In the genomic region with DNA sequence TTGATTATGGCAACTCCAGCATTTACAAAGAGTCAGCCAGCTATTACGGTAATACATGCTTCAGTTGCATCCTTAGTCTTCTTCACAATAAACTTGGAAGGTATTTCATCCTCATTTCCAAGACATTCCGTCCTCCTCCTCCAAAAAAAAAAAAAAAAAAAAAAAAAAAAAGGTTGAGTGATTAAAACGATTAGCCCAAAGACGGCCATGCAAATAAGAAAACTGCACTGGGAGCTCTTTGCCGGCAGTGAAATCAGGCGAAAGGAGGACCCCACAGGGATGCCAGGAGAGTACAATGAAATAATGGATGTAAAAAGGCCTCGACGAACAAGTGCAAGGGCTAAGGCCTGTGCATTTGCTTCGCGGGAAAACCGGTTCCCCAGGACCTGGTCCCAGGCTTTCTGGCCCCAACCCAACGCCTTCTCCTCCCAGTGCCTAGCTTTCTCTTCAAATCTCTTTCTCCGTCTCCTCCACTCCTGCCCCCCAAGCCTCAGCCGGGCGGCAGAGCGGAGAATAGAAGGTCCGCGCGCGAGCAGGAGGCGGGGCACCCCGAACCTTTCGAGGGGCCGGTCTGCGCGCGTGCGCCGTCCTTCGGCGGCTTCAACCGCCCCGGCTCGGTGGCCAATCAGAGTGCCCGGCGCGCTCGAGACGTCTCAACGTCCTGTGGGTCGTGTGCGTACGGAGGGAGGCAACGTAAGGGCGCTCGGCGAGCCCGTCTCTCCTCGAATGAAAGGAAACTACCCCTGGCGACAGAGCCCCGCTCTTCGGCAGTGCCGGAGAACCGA, we compare ENCODE assay signal across 8 mouse cellular contexts. TPM values are rescaled to one million over a fixed set of nuclear protein-coding genes. Genes with fewer than 3 reads are reported as not detected.
A peak's percentile ranks its signal among the peaks of the same experiment; 100 is the strongest.
DNase-seq lines count a peak whose midpoint lies in the region; ATAC-seq and TF ChIP-seq lines count a peak whose summit lies in the region.

A gene (plus strand): TSS at position 680 of the 785 bp plus-strand sequence.

- intact Hi-C loops in left cerebral cortex, adult 2 months (cut with DNase I): no loop called here

- DNase-seq in T-cell, adult 2 months (ENCODE audit: low spot score): peak; percentile 91
- DNase-seq in cerebellum, postnatal 36 days: peak; percentile 84 to 91
- DNase-seq in gastrocnemius, adult 18-20 months (ENCODE audit: low spot score): peak; percentile 85
- peak; percentile 87 to 89 for DNase-seq in left cerebral cortex, adult 2 months (ENCODE audit: extremely low spot score in 1 of 2, low spot score in 2 of 2)
- peak; percentile 86 to 87 for DNase-seq in right cerebral cortex, adult 2 months (ENCODE audit: low spot score in 2 of 2)
- DNase-seq in urinary bladder, postnatal 14 days (ENCODE audit: low spot score): peak; percentile 90

- peak within 1 kb of the TSS; percentile 76 for H3K9ac ChIP-seq in hindbrain, embryonic 16.5 days (ENCODE audit: low read depth, low read length)

- no peaks in the 10 kb centered on the region for H3K9me3 ChIP-seq in hindbrain, embryonic 16.5 days (ENCODE audit: control insufficient read depth, low read length)

- peak within 1 kb of the TSS; percentile 96 for H3K27ac ChIP-seq in hindbrain, embryonic 16.5 days (ENCODE audit: low read depth, low read length)
- peak within 1 kb of the TSS; percentile 87 for H3K27ac ChIP-seq in left cerebral cortex, adult 2 months

- peak; percentile 99 for ATAC-seq in hindbrain, embryonic 16.5 days
- ATAC-seq in megakaryocyte, adult 5-6 weeks (ENCODE audit: poor library complexity, severe bottlenecking): peak; percentile 99

- WGBS in hindbrain, embryonic 16.5 days: 19% methylated on average over 36 of the region's 54 CpGs

- no peaks in the 10 kb centered on the region for H3K4me1 ChIP-seq in hindbrain, embryonic 16.5 days (ENCODE audit: control insufficient read depth, insufficient read depth, low read depth, low read length)

- no peaks in the 10 kb centered on the region for H3K36me3 ChIP-seq in hindbrain, embryonic 16.5 days (ENCODE audit: control insufficient read depth, insufficient read depth, low read length)

- TF ChIP-seq CTCF in left cerebral cortex, adult 2 months (IDR thresholded peaks at IDR 0.05): no peak; the same call in 1 of the 2 replicates

- no peaks in the 10 kb centered on the region for H3K27me3 ChIP-seq in hindbrain, embryonic 16.5 days (replicated peaks; ENCODE audit: control insufficient read depth, insufficient read depth, low read length)

- peak within 1 kb of the TSS; percentile 55 for H3K4me2 ChIP-seq in hindbrain, embryonic 16.5 days (ENCODE audit: low read length)

- peak within 1 kb of the TSS; percentile 63 for H3K4me3 ChIP-seq in hindbrain, embryonic 16.5 days (ENCODE audit: low read length)
- H3K4me3 ChIP-seq in left cerebral cortex, adult 2 months: peak within 1 kb of the TSS; percentile 71

RNA-seq across cellular contexts. Expression of the gene that starts here (rescaled TPM):
- 1 to 10 TPM; 3.5 to 7.1 TPM for total RNA-seq in gastrocnemius, adult 18-20 months (2021)
- polyA plus RNA-seq in hindbrain, embryonic 16.5 days (2015; fragmentation: Nextera tagmentation; extraction: Ambion mirVana): 47.0 and 57.8 TPM in 2 replicates
- total RNA-seq in left cerebral cortex, adult 2 months (2021): 10 to 100 TPM; 17.0 to 17.2 TPM
- 22.4 and 26.0 TPM in 2 replicates for total RNA-seq in megakaryocyte, adult 5-6 weeks (2015)
- 20.5 and 23.9 TPM in 2 replicates for total RNA-seq in megakaryocyte, adult 5-6 weeks (2017)

Comparison
In these comparisons a context has a peak if more than half of its experiments do, and no peak if none do; other contexts are left out.
1. Peak in every context shown above with its lines: DNase-seq, ATAC-seq, H3K4me3 ChIP-seq and H3K27ac ChIP-seq.